Mouse (Mus musculus): ENCODE results near the gene Arhgap24. TPM values are rescaled to one million over a fixed set of nuclear protein-coding genes. Genes with fewer than 3 reads are reported as not detected.

Gene Arhgap24
- polyA plus RNA-seq, 1 experiment = 152 TPM

GRCm38 (mm10) chr5:102839071-102839470 lies 357.9 kb downstream of the Arhgap24 start:
- H3K4me3 ChIP-seq (ENCODE audit: insufficient read depth, low read depth, low read length) = no peak overlapping the region
- 39% methylated on average over 4 of the region's 4 CpGs for WGBS
- peaks cover 37% of the 10 kb centered on the region for H3K4me1 ChIP-seq (ENCODE audit: control insufficient read depth, insufficient read depth, low read length)
- TF ChIP-seq CTCF (conservative IDR thresholded peaks at IDR 0.05; ENCODE audit: insufficient read depth, insufficient read length, low read depth, low read length) (no peak), POLR2A (IDR thresholded peaks at IDR 0.05; ENCODE audit: low read depth, low read length) (no peak)
- no peak for DNase-seq
- H3K27ac ChIP-seq (ENCODE audit: insufficient read depth, low read depth, low read length) = peak overlapping the region; percentile 87
- peaks cover 2% of the 10 kb centered on the region; the same call in 1 of the 2 replicates for H3K36me3 ChIP-seq (ENCODE audit: control insufficient read depth, insufficient read depth, low read length)
- no peaks in the 10 kb centered on the region for H3K27me3 ChIP-seq (replicated peaks; ENCODE audit: control insufficient read depth, insufficient read depth, low read length)

- DNase-seq = peak; percentile 96
- no peak for TF ChIP-seq POLR2A (IDR thresholded peaks at IDR 0.05; ENCODE audit: low read depth, low read length)
- no peak for TF ChIP-seq CTCF (conservative IDR thresholded peaks at IDR 0.05; ENCODE audit: insufficient read depth, insufficient read length, low read depth, low read length)
- Histone ChIP-seq H3K4me1 (ENCODE audit: control insufficient read depth, insufficient read depth, low read length) (peaks cover 35% of the 10 kb centered on the region), H3K36me3 (ENCODE audit: control insufficient read depth, insufficient read depth, low read length) (peaks cover 2% of the 10 kb centered on the region; the same call in 1 of the 2 replicates), H3K27me3 (replicated peaks; ENCODE audit: control insufficient read depth, insufficient read depth, low read length) (no peaks in the 10 kb centered on the region), H3K27ac (ENCODE audit: insufficient read depth, low read depth, low read length) (peak overlapping the region; percentile 84), H3K4me3 (ENCODE audit: insufficient read depth, low read depth, low read length) (no peak overlapping the region)
- 31% methylated on average over 5 of the region's 5 CpGs for WGBS
These were observed 362.9 kb downstream of the Arhgap24 start for GRCm38 (mm10) chr5:102843934-102844709.

GRCm38 (mm10) chr5:102844731-102845598 lies 363.8 kb downstream of the Arhgap24 start:
- Histone ChIP-seq H3K27ac (ENCODE audit: insufficient read depth, low read depth, low read length) (peak overlapping the region; percentile 98), H3K36me3 (ENCODE audit: control insufficient read depth, insufficient read depth, low read length) (peaks cover 2% of the 10 kb centered on the region; the same call in 1 of the 2 replicates), H3K4me1 (ENCODE audit: control insufficient read depth, insufficient read depth, low read length) (peaks cover 37% of the 10 kb centered on the region), H3K4me3 (ENCODE audit: insufficient read depth, low read depth, low read length) (peak overlapping the region; percentile 68), H3K27me3 (replicated peaks; ENCODE audit: control insufficient read depth, insufficient read depth, low read length) (no peaks in the 10 kb centered on the region)
- no peak; the same call in 1 of the 2 replicates for TF ChIP-seq CTCF (conservative IDR thresholded peaks at IDR 0.05; ENCODE audit: insufficient read depth, insufficient read length, low read depth, low read length)
- TF ChIP-seq POLR2A (IDR thresholded peaks at IDR 0.05; ENCODE audit: low read depth, low read length) = peak; percentile 66
- under 1% methylated on average over 21 of the region's 21 CpGs for WGBS
- DNase-seq = peak; percentile 93

GRCm38 (mm10) chr5:102845800-102846199 lies 364.6 kb downstream of the Arhgap24 start:
- DNase-seq = peak; percentile 55
- peak overlapping the region; percentile 68 for H3K4me3 ChIP-seq (ENCODE audit: insufficient read depth, low read depth, low read length)
- peak overlapping the region; percentile 98 for H3K27ac ChIP-seq (ENCODE audit: insufficient read depth, low read depth, low read length)
- H3K27me3 ChIP-seq (replicated peaks; ENCODE audit: control insufficient read depth, insufficient read depth, low read length) = no peaks in the 10 kb centered on the region
- TF ChIP-seq CTCF (conservative IDR thresholded peaks at IDR 0.05; ENCODE audit: insufficient read depth, insufficient read length, low read depth, low read length) (no peak), POLR2A (IDR thresholded peaks at IDR 0.05; ENCODE audit: low read depth, low read length) (no peak)
- peaks cover 2% of the 10 kb centered on the region; the same call in 1 of the 2 replicates for H3K36me3 ChIP-seq (ENCODE audit: control insufficient read depth, insufficient read depth, low read length)
- peaks cover 33% of the 10 kb centered on the region for H3K4me1 ChIP-seq (ENCODE audit: control insufficient read depth, insufficient read depth, low read length)
- WGBS = 12% methylated on average over 11 of the region's 11 CpGs

GRCm38 (mm10) chr5:102847859-102848258 lies 366.7 kb downstream of the Arhgap24 start:
- TF ChIP-seq CTCF (conservative IDR thresholded peaks at IDR 0.05; ENCODE audit: insufficient read depth, insufficient read length, low read depth, low read length) = no peak
- Histone ChIP-seq H3K27me3 (replicated peaks; ENCODE audit: control insufficient read depth, insufficient read depth, low read length) (no peaks in the 10 kb centered on the region), H3K4me3 (ENCODE audit: insufficient read depth, low read depth, low read length) (peak overlapping the region; percentile 48), H3K36me3 (ENCODE audit: control insufficient read depth, insufficient read depth, low read length) (no peaks in the 10 kb centered on the region; the same call in 1 of the 2 replicates), H3K4me1 (ENCODE audit: control insufficient read depth, insufficient read depth, low read length) (peaks cover 34% of the 10 kb centered on the region), H3K27ac (ENCODE audit: insufficient read depth, low read depth, low read length) (peak overlapping the region; percentile 98)
- DNase-seq = peak; percentile 62
- 7% methylated on average over 4 of the region's 4 CpGs for WGBS

- DNase-seq = no peak
- Histone ChIP-seq H3K36me3 (ENCODE audit: control insufficient read depth, insufficient read depth, low read length) (no peaks in the 10 kb centered on the region; the same call in 1 of the 2 replicates), H3K4me3 (ENCODE audit: insufficient read depth, low read depth, low read length) (no peak overlapping the region), H3K27me3 (replicated peaks; ENCODE audit: control insufficient read depth, insufficient read depth, low read length) (no peaks in the 10 kb centered on the region), H3K4me1 (ENCODE audit: control insufficient read depth, insufficient read depth, low read length) (peaks cover 33% of the 10 kb centered on the region), H3K27ac (ENCODE audit: insufficient read depth, low read depth, low read length) (peak overlapping the region; percentile 21)
- WGBS = 48% methylated on average over 2 of the region's 2 CpGs
- TF ChIP-seq CTCF (conservative IDR thresholded peaks at IDR 0.05; ENCODE audit: insufficient read depth, insufficient read length, low read depth, low read length) = no peak
- no peak for TF ChIP-seq POLR2A (IDR thresholded peaks at IDR 0.05; ENCODE audit: low read depth, low read length)
These were observed 370.6 kb downstream of the Arhgap24 start for GRCm38 (mm10) chr5:102851761-102852160.

Data from kidney, adult 2 months (tissue).